Mouse (Mus musculus) CH12.LX (cell line): ENCODE results near the gene 4930583I09Rik. TPM values are rescaled to one million over a fixed set of nuclear protein-coding genes. Genes with fewer than 3 reads are reported as not detected.
A peak's percentile ranks its signal among the peaks of the same experiment; 100 is the strongest.

Experiments used
- DNase-seq: peaks from one replicate; pipeline ENCODE4 v3.0.0-alpha.2; 2013; ENCODE audit errors: extremely low read depth
- H3K27ac ChIP-seq: 2 replicates; pipeline ENCODE4 v1.5.1; 2012; ENCODE audit warnings: low read depth, mild to moderate bottlenecking, control low read depth, moderate library complexity; ENCODE audit not compliant: insufficient read depth
- H3K27me3 ChIP-seq: replicated peaks from 2 replicates; pipeline ENCODE3; 2012; ENCODE audit warnings: inconsistent platforms
- H3K36me3 ChIP-seq, 2 experiments: replicated peaks in 1 of 2; 2 replicates each; pipeline versions ENCODE3 to v1.6.1; 2012; ENCODE audit warnings: inconsistent platforms in 1 of 2, low read length in 1 of 2, mild to moderate bottlenecking in 1 of 2, mixed read lengths in 1 of 2, moderate library complexity in 1 of 2; ENCODE audit not compliant: control insufficient read depth in 1 of 2, insufficient read depth in 1 of 2
- H3K4me1 ChIP-seq, 2 experiments: 2 replicates each; pipeline ENCODE4 v1.6.1; 2012; ENCODE audit warnings: inconsistent platforms in 1 of 2, moderate library complexity in 1 of 2; ENCODE audit not compliant: insufficient read depth in 2 of 2, control insufficient read depth in 1 of 2
- H3K4me2 ChIP-seq: 2 replicates; pipeline ENCODE4 v1.6.1; 2012; ENCODE audit warnings: low read depth, mild to moderate bottlenecking, control low read depth; ENCODE audit not compliant: poor library complexity, insufficient read depth, severe bottlenecking
- H3K4me3 ChIP-seq, 3 experiments: fragments of 150-350 bp in 1 of 3; sonication (generic) in 1 of 3; replicated peaks in 1 of 3; 2 replicates each; pipeline versions ENCODE3 to v1.5.1; 2011 to 2012; ENCODE audit warnings: low read depth in 2 of 3, low read length in 2 of 3, mild to moderate bottlenecking in 2 of 3, moderate library complexity in 2 of 3, control low read depth in 1 of 3, improper control_type of control experiment in 1 of 3, inconsistent platforms in 1 of 3, mixed read lengths in 1 of 3; ENCODE audit not compliant: poor library complexity in 1 of 3
- H3K79me2 ChIP-seq: replicated peaks from 2 replicates; pipeline ENCODE4 v1.6.1; 2012; ENCODE audit warnings: mild to moderate bottlenecking, moderate library complexity; ENCODE audit not compliant: control insufficient read depth, poor library complexity, insufficient read depth, severe bottlenecking; ENCODE audit errors: extremely low read depth
- H3K9ac ChIP-seq: 2 replicates; pipeline ENCODE4 v1.6.1; 2012; ENCODE audit warnings: low read depth, mild to moderate bottlenecking, control low read depth, moderate library complexity; ENCODE audit not compliant: insufficient read depth
- H3K9me3 ChIP-seq: replicated peaks from 2 replicates; pipeline ENCODE3; 2012; ENCODE audit warnings: low read length, inconsistent platforms, mixed read lengths
- BHLHE40 ChIP-seq: IDR thresholded peaks from 2 replicates; pipeline ENCODE4 v1.6.1; 2011; ENCODE audit warnings: mild to moderate bottlenecking, low read depth, low read length, improper control_type of control experiment
- E2F4 ChIP-seq: IDR thresholded peaks from 2 replicates; pipeline ENCODE4 v1.6.1; 2011; ENCODE audit warnings: low read depth, low read length, improper control_type of control experiment; ENCODE audit not compliant: insufficient replicate concordance
- ELF1 ChIP-seq: IDR thresholded peaks from 2 replicates; pipeline ENCODE4 v1.6.1; 2014; ENCODE audit warnings: low read depth, mild to moderate bottlenecking, inconsistent platforms, low read length, improper control_type of control experiment
- IRF4 ChIP-seq: IDR thresholded peaks from 2 replicates; pipeline ENCODE4 v1.6.1; 2014; ENCODE audit warnings: low read depth, mild to moderate bottlenecking, inconsistent platforms, low read length, improper control_type of control experiment
- JUN ChIP-seq: IDR thresholded peaks from 2 replicates; pipeline ENCODE4 v1.6.1; 2011; ENCODE audit warnings: low read depth, mild to moderate bottlenecking, low read length, improper control_type of control experiment, moderate library complexity; ENCODE audit not compliant: insufficient read depth
- JUND ChIP-seq: conservative IDR thresholded peaks from 2 replicates; pipeline ENCODE4 v1.6.1; 2011; ENCODE audit warnings: low read depth, low read length, improper control_type of control experiment
- KAT2A ChIP-seq: IDR thresholded peaks from 2 replicates; pipeline ENCODE4 v1.6.1; 2012; ENCODE audit warnings: low read length, improper control_type of control experiment, inconsistent platforms; ENCODE audit not compliant: insufficient replicate concordance
- MAX ChIP-seq: IDR thresholded peaks from 2 replicates; pipeline ENCODE4 v1.6.1; 2011; ENCODE audit warnings: low read length, improper control_type of control experiment
- MXI1 ChIP-seq: IDR thresholded peaks from 2 replicates; pipeline ENCODE4 v1.6.1; 2011; ENCODE audit warnings: mild to moderate bottlenecking, low read depth, low read length, improper control_type of control experiment
- MYC ChIP-seq: IDR thresholded peaks from 2 replicates; pipeline ENCODE4 v1.6.1; 2011; ENCODE audit warnings: low read depth, mild to moderate bottlenecking, improper control_type of control experiment, low read length
- NELFE ChIP-seq: IDR thresholded peaks from 2 replicates; pipeline ENCODE4 v1.6.1; 2011; ENCODE audit warnings: low read depth, low read length, improper control_type of control experiment
- NRF1 ChIP-seq: IDR thresholded peaks from 2 replicates; pipeline ENCODE4 v1.6.1; 2014; ENCODE audit warnings: low read depth, mild to moderate bottlenecking, inconsistent platforms, low read length, improper control_type of control experiment, moderate library complexity
- SMC3 ChIP-seq: IDR thresholded peaks from 2 replicates; pipeline ENCODE4 v1.6.1; 2011; ENCODE audit warnings: low read depth, low read length, improper control_type of control experiment
- TCF12 ChIP-seq: IDR thresholded peaks from 2 replicates; pipeline ENCODE4 v1.6.1; 2014; ENCODE audit warnings: low read depth, mild to moderate bottlenecking, inconsistent platforms, low read length, improper control_type of control experiment
- UBTF ChIP-seq: IDR thresholded peaks from 2 replicates; pipeline ENCODE4 v1.6.1; 2012; ENCODE audit warnings: low read depth, mild to moderate bottlenecking, inconsistent platforms, low read length, improper control_type of control experiment, moderate library complexity
- USF1 ChIP-seq: IDR thresholded peaks from 2 replicates; pipeline ENCODE4 v1.6.1; 2014; ENCODE audit warnings: low read depth, mild to moderate bottlenecking, inconsistent platforms, low read length, improper control_type of control experiment
- ZKSCAN1 ChIP-seq: IDR thresholded peaks from 2 replicates; pipeline ENCODE4 v1.6.1; 2012; ENCODE audit warnings: low read depth, inconsistent platforms, low read length, improper control_type of control experiment, borderline replicate concordance
- ZMIZ1 ChIP-seq: IDR thresholded peaks from 2 replicates; pipeline ENCODE4 v1.6.1; 2012; ENCODE audit warnings: low read depth, mild to moderate bottlenecking, inconsistent platforms, low read length, improper control_type of control experiment
- ZNF384 ChIP-seq: IDR thresholded peaks from 2 replicates; pipeline ENCODE4 v1.6.1; 2012; ENCODE audit warnings: low read depth, low read length, improper control_type of control experiment, inconsistent platforms
- dilution Hi-C: fragments of 300-500 bp; cut with MboI; formaldehyde crosslinking; loops from 2 replicates; pipeline ENCODE4 v1.14.3; 2020; ENCODE audit warnings: low sequenced_read_pairs; ENCODE audit not compliant: extremely low pct_unique_long_range_greater_than_20kb, extremely low pct_ligation_motif_present
- in situ Hi-C: fragments of 300-500 bp; cut with MboI; formaldehyde crosslinking; loops from 3 replicates; pipeline ENCODE4 v1.14.3; 2019; ENCODE audit warnings: low sequenced_read_pairs, low pct_ligation_motif_present, low pct_unique_long_range_greater_than_20kb, mixed read lengths
- polyA plus RNA-seq: library from polyadenylated mRNA; unstranded; fragments of >175 nt; gene quantifications from 2 replicates; pipeline ENCODE4 v1.2.1, GENCODE M21; 2012; ENCODE audit warnings: low read depth; ENCODE audit not compliant: insufficient read length
- total RNA-seq, 2 experiments: library from RNA; depleted of rRNA; stranded (reverse); fragments of 300-350 nt in 1 of 2; fragments of >200 nt in 1 of 2; gene quantifications; 2 replicates each; pipeline ENCODE4 v1.2.3; 2012 to 2014

Gene 4930583I09Rik
- total and polyA plus RNA-seq, 3 experiments: not detected

DNA sequence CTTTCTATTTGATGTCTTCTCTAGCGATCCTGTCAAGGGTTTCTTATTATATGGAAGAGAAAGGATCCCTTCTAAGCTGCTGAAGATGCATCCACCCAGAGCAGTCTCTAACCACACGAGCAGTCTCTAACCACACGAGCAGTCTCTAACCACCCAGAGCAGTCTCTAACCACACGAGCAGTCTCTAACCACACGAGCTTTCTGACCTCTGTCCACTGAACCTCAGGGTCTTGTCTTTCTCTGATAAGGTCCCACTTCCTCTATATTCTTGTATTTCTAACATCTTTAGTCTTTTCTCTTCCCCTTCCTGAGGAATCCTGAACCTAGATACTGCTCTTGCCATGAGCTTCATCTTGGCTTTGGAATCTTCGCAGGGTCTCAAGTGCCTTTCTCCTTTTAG lies 23.0 kb upstream of the 4930583I09Rik start:
- Histone ChIP-seq H3K4me2 (peak overlapping the region; percentile 21; the same call in 1 of the 2 replicates), H3K9me3 (peaks cover 4% of the 10 kb centered on the region), H3K4me3 (no peak overlapping the region), H3K36me3 (no peaks in the 10 kb centered on the region), H3K79me2 (no peaks in the 10 kb centered on the region), H3K9ac (no peak overlapping the region), H3K4me1 (peaks cover 0 to 8% of the 10 kb centered on the region in 2 experiments; a peak in 2 of 4 replicates), H3K27ac (no peak overlapping the region), H3K27me3 (no peaks in the 10 kb centered on the region)
- TF ChIP-seq BHLHE40 (peak; percentile 45; the same call in 1 of the 2 replicates), UBTF (no peak)
- dilution Hi-C loops: no loop called here
- DNase-seq: peak; percentile 16
- in situ Hi-C loops: loop anchor here (25.0 kb wide), 1 partner anchor 247 kb away; the partner anchor contains the start of gene Man2a1

DNA sequence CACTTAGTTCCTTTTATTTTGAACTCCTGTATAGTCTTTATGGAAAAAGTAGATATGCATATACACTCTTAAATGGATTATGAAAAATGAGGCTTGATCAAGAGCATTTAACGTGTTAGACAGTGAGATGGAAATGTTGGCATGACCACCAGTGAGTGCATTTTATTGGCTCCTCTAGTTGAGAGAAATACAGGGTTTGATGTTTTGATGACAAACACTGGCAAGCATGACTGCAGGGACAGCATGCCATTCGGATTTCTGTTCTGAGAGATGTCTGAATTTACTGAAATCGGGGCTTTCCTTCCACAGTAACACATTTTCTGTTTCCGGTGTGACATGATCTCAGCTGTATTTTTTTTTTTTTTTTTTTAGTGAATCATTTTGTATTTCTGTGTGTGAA lies 12.2 kb upstream of the 4930583I09Rik start:
- no peak overlapping the region for H3K4me2 ChIP-seq
- no peaks in the 10 kb centered on the region for H3K36me3 ChIP-seq
- no peaks in the 10 kb centered on the region for H3K4me1 ChIP-seq
- no peaks in the 10 kb centered on the region for H3K9me3 ChIP-seq
- no peaks in the 10 kb centered on the region for H3K79me2 ChIP-seq
- H3K9ac ChIP-seq: no peak overlapping the region
- no peak for DNase-seq
- H3K27ac ChIP-seq: no peak overlapping the region
- H3K27me3 ChIP-seq: no peaks in the 10 kb centered on the region
- no peak for TF ChIP-seq NELFE
- TF ChIP-seq KAT2A: no peak
- TF ChIP-seq MYC: no peak
- TF ChIP-seq ZMIZ1: no peak
- peak; percentile 60; the same call in 1 of the 2 replicates for TF ChIP-seq ZNF384
- TF ChIP-seq SMC3: no peak
- in situ Hi-C loops: no loop called here
- dilution Hi-C loops: no loop called here
- H3K4me3 ChIP-seq: no peak overlapping the region

DNA sequence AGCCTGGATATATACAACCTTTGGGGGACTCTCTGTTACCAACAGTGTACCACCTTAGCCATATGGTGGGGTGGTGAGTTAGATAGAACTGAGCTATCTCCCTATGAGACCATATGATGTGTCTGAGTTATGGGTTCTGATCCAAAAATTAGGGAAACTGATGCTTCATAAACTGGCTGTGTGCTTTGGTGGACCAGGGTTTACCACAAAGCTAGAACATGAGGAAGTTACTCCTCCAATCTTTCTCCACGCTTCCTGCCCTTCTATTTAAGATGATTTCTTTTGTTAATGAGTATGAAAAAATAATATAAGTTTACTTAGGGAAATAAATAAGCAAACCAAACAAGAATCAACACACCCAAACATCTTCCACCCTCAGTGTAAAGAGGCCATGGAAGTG lies 10.8 kb upstream of the 4930583I09Rik start:
- dilution Hi-C loops: no loop called here
- no peak overlapping the region for H3K4me3 ChIP-seq
- in situ Hi-C loops: no loop called here
- H3K4me2 ChIP-seq: no peak overlapping the region
- no peak overlapping the region for H3K9ac ChIP-seq
- DNase-seq: no peak
- no peaks in the 10 kb centered on the region for H3K9me3 ChIP-seq
- H3K79me2 ChIP-seq: no peaks in the 10 kb centered on the region
- no peaks in the 10 kb centered on the region for H3K4me1 ChIP-seq
- no peaks in the 10 kb centered on the region for H3K36me3 ChIP-seq
- H3K27ac ChIP-seq: no peak overlapping the region
- H3K27me3 ChIP-seq: no peaks in the 10 kb centered on the region
- TF ChIP-seq JUND (no peak), BHLHE40 (no peak), JUN (no peak), ELF1 (no peak), MXI1 (no peak), USF1 (no peak), KAT2A (no peak), ZKSCAN1 (no peak), ZNF384 (no peak), IRF4 (no peak), E2F4 (no peak), MAX (no peak), NELFE (no peak), NRF1 (no peak), TCF12 (no peak)
